Mouse (Mus musculus): Measurements from ENCODE around the gene Smyd1. TPM values are rescaled to one million over a fixed set of nuclear protein-coding genes. Genes with fewer than 3 reads are reported as not detected.

The Smyd1 gene
- polyA plus RNA-seq (2012; rRNA removed), result 26.1 and 26.3 TPM in 2 replicates
- polyA plus RNA-seq (2014; fragmentation: Nextera tagmentation; extraction: Ambion mirVana), result 14.9 and 19.1 TPM in 2 replicates

GRCm38 (mm10) chr6:71321826-71322283 is at the start of gene Smyd1:
TSS of gene Smyd1 (minus strand) at chr6:71322233.
- DNase-seq (ENCODE audit: low spot score), result no peak
- no peak for TF ChIP-seq POLR2A (IDR thresholded peaks at IDR 0.05; ENCODE audit: borderline replicate concordance, extremely low read depth, insufficient read depth, insufficient read length)
- H3K4me1 ChIP-seq (ENCODE audit: control insufficient read depth, insufficient read depth, low read length), result no peaks in the 10 kb centered on the region
- no peak for ATAC-seq (ENCODE audit: low FRiP score, low read depth)
- H3K4me2 ChIP-seq (replicated peaks; ENCODE audit: low read depth, low read length, severe bottlenecking), result no peak within 1 kb of the TSS
- no peaks in the 10 kb centered on the region for H3K36me3 ChIP-seq (ENCODE audit: control insufficient read depth, insufficient read depth, low read length)
- H3K9me3 ChIP-seq (ENCODE audit: control insufficient read depth, low read length), result no peaks in the 10 kb centered on the region
- no peaks in the 10 kb centered on the region for H3K27me3 ChIP-seq (ENCODE audit: control insufficient read depth, insufficient read depth, low read length)
- 70% methylated on average over 3 of the region's 3 CpGs for WGBS
- H3K9ac ChIP-seq (ENCODE audit: low read depth, low read length, severe bottlenecking), result no peak within 1 kb of the TSS
- H3K4me3 ChIP-seq (replicated peaks; ENCODE audit: low read length), result no peak within 1 kb of the TSS
- H3K27ac ChIP-seq (replicated peaks; ENCODE audit: low read depth, low read length), result no peak within 1 kb of the TSS

DNA sequence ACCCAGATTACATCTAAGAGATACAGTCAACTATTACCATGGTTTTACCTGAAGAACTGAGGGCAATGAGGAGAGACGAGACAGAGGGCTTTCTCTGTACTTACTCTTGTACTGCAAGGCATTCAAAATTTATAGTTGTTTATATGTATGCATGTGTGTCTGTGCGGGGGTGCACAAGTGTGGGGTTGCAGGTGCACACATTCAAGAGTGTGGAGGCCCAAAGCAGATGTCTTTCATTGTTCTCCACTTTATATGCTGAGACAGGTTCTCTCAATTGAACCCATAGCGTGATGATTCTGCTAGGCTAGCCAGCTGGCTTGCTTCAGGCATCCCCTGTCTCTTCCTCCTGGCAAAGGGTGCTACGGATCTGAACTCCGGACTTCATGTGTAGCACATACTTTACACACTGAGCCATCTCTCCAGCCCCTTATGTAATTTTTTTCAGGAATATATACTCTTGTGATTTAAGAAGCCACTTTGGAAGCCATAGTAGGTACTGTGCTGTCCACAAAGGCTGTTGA is 49.1 kb upstream of the Smyd1 start:
- Histone ChIP-seq H3K36me3 (ENCODE audit: control insufficient read depth, insufficient read depth, low read length) (no peaks in the 10 kb centered on the region), H3K27ac (replicated peaks; ENCODE audit: low read depth, low read length) (no peak overlapping the region), H3K9me3 (ENCODE audit: control insufficient read depth, low read length) (no peaks in the 10 kb centered on the region), H3K9ac (ENCODE audit: low read depth, low read length, severe bottlenecking) (no peak overlapping the region), H3K4me1 (ENCODE audit: control insufficient read depth, insufficient read depth, low read length) (no peaks in the 10 kb centered on the region), H3K4me2 (replicated peaks; ENCODE audit: low read depth, low read length, severe bottlenecking) (no peak overlapping the region), H3K4me3 (replicated peaks; ENCODE audit: low read length) (no peak overlapping the region), H3K27me3 (ENCODE audit: control insufficient read depth, insufficient read depth, low read length) (no peaks in the 10 kb centered on the region)
- WGBS, result 75% methylated on average over 5 of the region's 5 CpGs
- DNase-seq (ENCODE audit: low spot score) (no peak), ATAC-seq (ENCODE audit: low FRiP score, low read depth) (no peak)
- no peak for TF ChIP-seq POLR2A (IDR thresholded peaks at IDR 0.05; ENCODE audit: borderline replicate concordance, extremely low read depth, insufficient read depth, insufficient read length)

GRCm38 (mm10) chr6:71369416-71369815 is 47.4 kb upstream of the Smyd1 start:
- Histone ChIP-seq H3K4me3 (replicated peaks; ENCODE audit: low read length) (no peak overlapping the region), H3K36me3 (ENCODE audit: control insufficient read depth, insufficient read depth, low read length) (no peaks in the 10 kb centered on the region), H3K9me3 (ENCODE audit: control insufficient read depth, low read length) (no peaks in the 10 kb centered on the region), H3K27ac (replicated peaks; ENCODE audit: low read depth, low read length) (no peak overlapping the region), H3K4me2 (replicated peaks; ENCODE audit: low read depth, low read length, severe bottlenecking) (no peak overlapping the region), H3K9ac (ENCODE audit: low read depth, low read length, severe bottlenecking) (no peak overlapping the region), H3K27me3 (ENCODE audit: control insufficient read depth, insufficient read depth, low read length) (no peaks in the 10 kb centered on the region), H3K4me1 (ENCODE audit: control insufficient read depth, insufficient read depth, low read length) (no peaks in the 10 kb centered on the region)
- 89% methylated on average over 6 of the region's 6 CpGs for WGBS
- DNase-seq (ENCODE audit: low spot score), result no peak
- TF ChIP-seq POLR2A (IDR thresholded peaks at IDR 0.05; ENCODE audit: borderline replicate concordance, extremely low read depth, insufficient read depth, insufficient read length), result no peak
- no peak for ATAC-seq (ENCODE audit: low FRiP score, low read depth)

DNA sequence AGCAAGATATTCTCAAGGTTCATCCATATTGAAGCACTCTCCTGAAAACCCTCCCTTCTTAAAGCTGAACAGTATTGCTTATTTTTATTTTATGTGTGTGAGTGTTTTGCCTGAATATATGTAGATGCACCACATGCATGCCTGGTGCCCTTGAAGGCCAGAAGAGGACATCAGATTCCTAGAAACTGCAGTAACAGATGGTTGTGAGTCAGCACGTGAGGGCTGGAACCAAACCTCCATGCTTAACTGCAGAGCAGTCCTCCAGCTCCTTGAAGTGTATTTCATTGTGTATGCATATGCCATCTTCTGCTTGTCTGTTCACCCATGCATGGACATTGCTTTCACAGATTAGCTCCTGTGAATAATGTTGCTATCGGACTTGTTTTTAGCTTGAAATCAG is 42.0 kb upstream of the Smyd1 start:
- DNase-seq (ENCODE audit: low spot score) (no peak), ATAC-seq (ENCODE audit: low FRiP score, low read depth) (no peak)
- no peak overlapping the region for H3K9ac ChIP-seq (ENCODE audit: low read depth, low read length, severe bottlenecking)
- H3K9me3 ChIP-seq (ENCODE audit: control insufficient read depth, low read length), result no peaks in the 10 kb centered on the region
- no peak overlapping the region for H3K27ac ChIP-seq (replicated peaks; ENCODE audit: low read depth, low read length)
- no peaks in the 10 kb centered on the region for H3K36me3 ChIP-seq (ENCODE audit: control insufficient read depth, insufficient read depth, low read length)
- no peak overlapping the region for H3K4me2 ChIP-seq (replicated peaks; ENCODE audit: low read depth, low read length, severe bottlenecking)
- no peaks in the 10 kb centered on the region for H3K4me1 ChIP-seq (ENCODE audit: control insufficient read depth, insufficient read depth, low read length)
- WGBS, result 84% methylated on average over 2 of the region's 2 CpGs
- no peak for TF ChIP-seq POLR2A (IDR thresholded peaks at IDR 0.05; ENCODE audit: borderline replicate concordance, extremely low read depth, insufficient read depth, insufficient read length)
- H3K4me3 ChIP-seq (replicated peaks; ENCODE audit: low read length), result no peak overlapping the region
- H3K27me3 ChIP-seq (ENCODE audit: control insufficient read depth, insufficient read depth, low read length), result no peaks in the 10 kb centered on the region

DNA sequence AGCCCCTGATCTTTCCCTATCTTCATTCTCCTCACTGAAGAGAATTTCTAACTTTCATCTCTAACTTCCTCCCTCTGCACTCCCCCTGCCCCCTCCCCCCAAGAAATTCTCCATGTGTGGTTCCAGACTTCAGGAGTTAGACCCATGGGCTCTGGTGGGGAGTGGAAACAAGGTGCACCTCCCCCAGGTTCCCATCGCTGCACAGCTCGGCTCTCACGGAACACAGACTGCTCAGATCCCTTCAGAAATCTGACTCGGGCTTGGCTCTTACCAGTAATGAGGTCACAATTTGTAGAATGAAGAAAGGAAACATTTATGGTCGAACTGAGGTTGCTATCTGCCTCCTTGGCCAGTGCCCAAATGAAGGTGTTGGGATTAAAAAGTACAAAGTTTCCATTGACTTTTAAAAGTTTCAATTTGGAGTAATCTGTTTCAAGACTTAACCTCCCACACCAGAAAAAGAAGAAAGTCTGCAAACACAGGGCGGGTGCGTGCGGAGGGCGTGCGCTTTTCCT is 39.2 kb upstream of the Smyd1 start:
- Histone ChIP-seq H3K36me3 (ENCODE audit: control insufficient read depth, insufficient read depth, low read length) (no peaks in the 10 kb centered on the region), H3K4me1 (ENCODE audit: control insufficient read depth, insufficient read depth, low read length) (no peaks in the 10 kb centered on the region), H3K4me2 (replicated peaks; ENCODE audit: low read depth, low read length, severe bottlenecking) (peak overlapping the region; percentile 25), H3K9me3 (ENCODE audit: control insufficient read depth, low read length) (no peaks in the 10 kb centered on the region), H3K27me3 (ENCODE audit: control insufficient read depth, insufficient read depth, low read length) (no peaks in the 10 kb centered on the region), H3K9ac (ENCODE audit: low read depth, low read length, severe bottlenecking) (peak overlapping the region; percentile 12; the same call in 1 of the 2 replicates), H3K27ac (replicated peaks; ENCODE audit: low read depth, low read length) (no peak overlapping the region), H3K4me3 (replicated peaks; ENCODE audit: low read length) (no peak overlapping the region)
- DNase-seq (ENCODE audit: low spot score), result no peak
- no peak for ATAC-seq (ENCODE audit: low FRiP score, low read depth)
- whole genome bisulfite sequencing, result 67% methylated on average over 10 of the region's 10 CpGs
- TF ChIP-seq POLR2A (IDR thresholded peaks at IDR 0.05; ENCODE audit: borderline replicate concordance, extremely low read depth, insufficient read depth, insufficient read length), result no peak

Data from limb, embryonic 14.5 days (tissue).